Mouse (Mus musculus) myocyte (in vitro differentiated cells): ENCODE results near the gene Asb3. TPM values are rescaled to one million over a fixed set of nuclear protein-coding genes. Genes with fewer than 3 reads are reported as not detected.

Experiments
- H3K27me3 ChIP-seq: one replicate; pipeline ENCODE4 v1.6.1; 2011; ENCODE audit not compliant: control insufficient read depth, insufficient read depth, insufficient read length
- H3K36me3 ChIP-seq: one replicate; pipeline ENCODE4 v1.6.1; 2011; ENCODE audit not compliant: control insufficient read depth, insufficient read depth
- H3K4me2 ChIP-seq: one replicate; pipeline ENCODE4 v1.6.1; 2011; ENCODE audit warnings: low read depth, control low read depth
- H3K4me3 ChIP-seq: one replicate; pipeline ENCODE4 v1.5.1; 2011; ENCODE audit warnings: mild to moderate bottlenecking, control low read depth, moderate library complexity
- H3K79me2 ChIP-seq: one replicate; pipeline ENCODE4 v1.6.1; 2011; ENCODE audit not compliant: control insufficient read depth, insufficient read depth
- H3ac ChIP-seq: one replicate; pipeline ENCODE4 v1.6.1; 2011; ENCODE audit not compliant: control insufficient read depth, insufficient read length
- CEBPB ChIP-seq: IDR thresholded peaks from 2 replicates; pipeline ENCODE4 v1.6.1; 2011; ENCODE audit warnings: mild to moderate bottlenecking, moderate library complexity; ENCODE audit not compliant: poor library complexity, insufficient read depth, severe bottlenecking
- E2F4 ChIP-seq: IDR thresholded peaks from one replicate; pipeline ENCODE4 v1.6.1; 2011; ENCODE audit warnings: mild to moderate bottlenecking, control low read depth, moderate library complexity; ENCODE audit not compliant: insufficient read depth
- MAX ChIP-seq: IDR thresholded peaks from one replicate; pipeline ENCODE4 v1.6.1; 2011; ENCODE audit warnings: low read depth, mild to moderate bottlenecking, control low read depth
- MYOD1 ChIP-seq, 3 experiments: IDR thresholded peaks; one replicate each; pipeline ENCODE4 v1.6.1; 2011; ENCODE audit warnings: control low read depth in 2 of 3, low read depth in 2 of 3, mild to moderate bottlenecking in 2 of 3, moderate library complexity in 1 of 3; ENCODE audit not compliant: insufficient read length in 2 of 3, control insufficient read depth in 1 of 3
- MYOG ChIP-seq, 3 experiments: IDR thresholded peaks; one replicate each; pipeline ENCODE4 v1.6.1; 2011; ENCODE audit warnings: control low read depth in 2 of 3, low read depth in 2 of 3, mild to moderate bottlenecking in 2 of 3; ENCODE audit not compliant: insufficient read length in 2 of 3, control insufficient read depth in 1 of 3, insufficient read depth in 1 of 3
- POLR2A ChIP-seq: IDR thresholded peaks from one replicate; pipeline ENCODE4 v1.6.1; 2011; ENCODE audit warnings: low read depth, mild to moderate bottlenecking, control low read depth, moderate library complexity; ENCODE audit not compliant: insufficient read length
- POLR2AphosphoS2 ChIP-seq: IDR thresholded peaks from one replicate; pipeline ENCODE4 v1.6.1; 2011; ENCODE audit warnings: low read depth, control low read depth; ENCODE audit not compliant: insufficient read length
- REST ChIP-seq: IDR thresholded peaks from one replicate; pipeline ENCODE4 v1.6.1; 2011; ENCODE audit warnings: mild to moderate bottlenecking, control low read depth, moderate library complexity; ENCODE audit not compliant: insufficient read depth, insufficient read length
- SRF ChIP-seq: IDR thresholded peaks from one replicate; pipeline ENCODE4 v1.6.1; 2011; ENCODE audit warnings: low read depth; ENCODE audit not compliant: control insufficient read depth, insufficient read length
- TCF12 ChIP-seq: IDR thresholded peaks from one replicate; pipeline ENCODE4 v1.6.1; 2011; ENCODE audit warnings: mild to moderate bottlenecking, control low read depth; ENCODE audit not compliant: poor library complexity, insufficient read depth, severe bottlenecking
- TCF3 ChIP-seq: IDR thresholded peaks from one replicate; pipeline ENCODE4 v1.6.1; 2011; ENCODE audit warnings: low read depth, control low read depth; ENCODE audit not compliant: insufficient read length
- USF1 ChIP-seq: IDR thresholded peaks from one replicate; pipeline ENCODE4 v1.6.1; 2011; ENCODE audit warnings: low read depth, mild to moderate bottlenecking, control low read depth, moderate library complexity
- polyA plus RNA-seq: library from polyadenylated mRNA; unstranded; fragments of >200 nt; fragmentation: generic; extraction: Trizol; gene quantifications from one replicate; pipeline ENCODE4 v1.2.1, GENCODE M21; 2012; ENCODE audit warnings: missing spikeins

Asb3 gene
- 8.2 TPM for polyA plus RNA-seq

GRCm38 (mm10) chr11:30885171-30885871 is at the start of gene Asb3, which contains the start of gene Gpr75:
TSS of gene Asb3 (plus strand) at chr11:30885416.
TSS of gene Gpr75 (plus strand) at chr11:30885358.
- Histone ChIP-seq H3ac (no peak within 1 kb of the TSS), H3K27me3 (no peaks in the 10 kb centered on the region), H3K79me2 (no peaks in the 10 kb centered on the region), H3K4me2 (peak within 1 kb of the TSS; percentile 63), H3K36me3 (peaks cover 7% of the 10 kb centered on the region), H3K4me3 (no peak within 1 kb of the TSS)
- TF ChIP-seq POLR2AphosphoS2, result peak; percentile 63
- peak; percentile 16 for TF ChIP-seq POLR2A
- TF ChIP-seq CEBPB, result no peak
- peak in 1 of 3 experiments; percentile 14 for TF ChIP-seq MYOD1 (IDR thresholded peaks at IDR 0.05; ENCODE audit: control insufficient read depth in 1 of 3, insufficient read length in 2 of 3, low read depth in 2 of 3)

GRCm38 (mm10) chr11:30838793-30839192 is 46.4 kb upstream of the Asb3 start:
- Histone ChIP-seq H3K4me3 (no peak overlapping the region), H3K36me3 (peaks cover 69% of the 10 kb centered on the region), H3K79me2 (no peaks in the 10 kb centered on the region), H3ac (no peak overlapping the region), H3K4me2 (no peak overlapping the region), H3K27me3 (no peaks in the 10 kb centered on the region)
- no peak for TF ChIP-seq MYOG (IDR thresholded peaks at IDR 0.05; ENCODE audit: control insufficient read depth in 1 of 3, insufficient read depth in 1 of 3, insufficient read length in 2 of 3, low read depth in 2 of 3)

GRCm38 (mm10) chr11:30844355-30844754 is 40.9 kb upstream of the Asb3 start:
- no peak overlapping the region for H3K4me2 ChIP-seq
- no peaks in the 10 kb centered on the region for H3K79me2 ChIP-seq
- no peak for TF ChIP-seq POLR2A
- no peak for TF ChIP-seq CEBPB
- no peak for TF ChIP-seq MAX
- no peak for TF ChIP-seq MYOG (IDR thresholded peaks at IDR 0.05; ENCODE audit: control insufficient read depth in 1 of 3, insufficient read depth in 1 of 3, insufficient read length in 2 of 3, low read depth in 2 of 3)
- no peak for TF ChIP-seq REST
- TF ChIP-seq SRF, result no peak
- TF ChIP-seq MYOD1 (IDR thresholded peaks at IDR 0.05; ENCODE audit: control insufficient read depth in 1 of 3, insufficient read length in 2 of 3, low read depth in 2 of 3), result no peak
- TF ChIP-seq USF1, result no peak
- TF ChIP-seq POLR2AphosphoS2, result no peak
- TF ChIP-seq TCF12, result no peak
- no peak for TF ChIP-seq E2F4
- no peak for TF ChIP-seq TCF3
- peaks cover 52% of the 10 kb centered on the region for H3K36me3 ChIP-seq
- H3K4me3 ChIP-seq, result no peak overlapping the region
- no peak overlapping the region for H3ac ChIP-seq
- H3K27me3 ChIP-seq, result no peaks in the 10 kb centered on the region

GRCm38 (mm10) chr11:30872425-30872824 is 12.8 kb upstream of the Asb3 start:
- Histone ChIP-seq H3K36me3 (peaks cover 48% of the 10 kb centered on the region), H3K4me3 (no peak overlapping the region), H3ac (no peak overlapping the region), H3K79me2 (no peaks in the 10 kb centered on the region), H3K27me3 (no peaks in the 10 kb centered on the region), H3K4me2 (no peak overlapping the region)
- no peak for TF ChIP-seq POLR2A
- TF ChIP-seq USF1, result no peak
- no peak for TF ChIP-seq TCF12
- TF ChIP-seq POLR2AphosphoS2, result no peak
- no peak for TF ChIP-seq E2F4
- TF ChIP-seq SRF, result no peak
- no peak for TF ChIP-seq MAX
- no peak for TF ChIP-seq TCF3
- no peak for TF ChIP-seq MYOD1 (IDR thresholded peaks at IDR 0.05; ENCODE audit: control insufficient read depth in 1 of 3, insufficient read length in 2 of 3, low read depth in 2 of 3)
- no peak for TF ChIP-seq CEBPB
- TF ChIP-seq REST, result no peak
- TF ChIP-seq MYOG (IDR thresholded peaks at IDR 0.05; ENCODE audit: control insufficient read depth in 1 of 3, insufficient read depth in 1 of 3, insufficient read length in 2 of 3, low read depth in 2 of 3), result no peak

- H3K4me2 ChIP-seq, result no peak overlapping the region
- no peak overlapping the region for H3ac ChIP-seq
- H3K36me3 ChIP-seq, result no peaks in the 10 kb centered on the region
- no peaks in the 10 kb centered on the region for H3K79me2 ChIP-seq
- TF ChIP-seq CEBPB (no peak), POLR2A (no peak), MYOG (IDR thresholded peaks at IDR 0.05; ENCODE audit: control insufficient read depth in 1 of 3, insufficient read depth in 1 of 3, insufficient read length in 2 of 3, low read depth in 2 of 3) (no peak), POLR2AphosphoS2 (no peak), E2F4 (no peak), TCF3 (no peak), TCF12 (no peak), MYOD1 (IDR thresholded peaks at IDR 0.05; ENCODE audit: control insufficient read depth in 1 of 3, insufficient read length in 2 of 3, low read depth in 2 of 3) (no peak), USF1 (no peak), MAX (no peak), SRF (no peak)
- H3K27me3 ChIP-seq, result no peaks in the 10 kb centered on the region
- H3K4me3 ChIP-seq, result no peak overlapping the region
Measured at GRCm38 (mm10) chr11:30888153-30888552, 2.9 kb downstream of the Asb3 start.
